Mouse (Mus musculus) kidney, postnatal 14 days (tissue): Measurements from ENCODE around the gene B230217C12Rik.

Experiments used
- DNase-seq: peaks from one replicate; pipeline ENCODE4 v3.0.0; 2022; ENCODE audit warnings: mixed read lengths

The B230217C12Rik gene

DNA sequence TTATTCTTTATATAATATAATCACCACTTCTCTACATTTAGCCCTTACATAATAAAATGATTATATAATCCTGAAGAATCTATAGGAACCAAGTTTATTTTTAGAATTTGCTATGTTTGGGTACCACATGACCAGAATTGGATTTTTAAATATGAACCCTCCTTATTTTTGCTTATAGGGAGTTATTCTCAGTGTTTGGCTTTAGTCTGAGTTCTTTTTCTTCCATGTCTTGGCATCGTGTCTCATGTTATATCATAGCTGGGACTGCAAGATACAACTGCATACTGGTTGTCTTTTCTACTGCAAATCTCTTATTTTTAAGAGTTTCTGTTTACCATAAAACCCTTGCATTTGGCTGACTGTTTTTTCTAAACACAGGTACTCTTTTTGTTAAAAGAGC is 33.8 kb downstream of the B230217C12Rik start:
- no peak for DNase-seq

GRCm38 (mm10) chr11:97877341-97877740 is 36.8 kb downstream of the B230217C12Rik start:
- no peak for DNase-seq

GRCm38 (mm10) chr11:97880362-97880761 is 39.8 kb downstream of the B230217C12Rik start:
- DNase-seq, result no peak

- peak; percentile 77 for DNase-seq
Observed at GRCm38 (mm10) chr11:97883542-97883917, 43.0 kb downstream of the B230217C12Rik start.

DNA sequence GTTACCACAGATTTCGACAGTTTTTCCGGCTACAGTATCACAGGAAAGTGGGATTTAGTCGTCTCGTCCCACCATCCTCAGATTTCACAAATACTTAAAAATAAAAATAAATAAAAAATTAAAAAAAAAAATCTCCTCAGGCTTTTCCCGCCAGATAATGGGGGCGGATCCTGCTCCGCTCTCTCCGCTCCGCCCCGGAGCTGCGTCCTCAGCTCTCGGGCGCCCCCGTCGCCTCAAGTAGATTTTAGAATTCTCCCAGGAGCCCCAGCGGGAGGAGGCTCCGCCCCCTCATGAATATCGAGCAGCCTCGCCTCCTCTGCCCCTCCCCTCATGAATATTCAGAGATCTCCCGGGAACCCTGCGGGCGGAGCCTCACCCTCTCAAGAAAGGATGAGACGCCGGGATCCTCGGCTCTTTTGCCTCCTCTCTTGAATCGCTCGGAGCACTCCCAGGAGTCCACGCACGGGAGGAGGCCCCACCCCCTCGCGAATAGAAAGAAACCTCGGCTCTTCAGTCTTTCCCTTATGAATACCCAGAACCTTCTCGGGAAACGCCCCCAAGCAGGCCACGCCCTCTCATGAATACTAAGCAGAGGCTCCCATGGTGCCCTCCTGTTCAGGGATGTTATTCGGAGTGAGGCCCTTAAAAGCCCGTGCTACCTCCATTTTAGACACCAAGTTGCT is 43.5 kb downstream of the B230217C12Rik start, which contains the start of gene Fbxo47:
Gene Fbxo47 (minus strand): TSS at position 237 of the 683 bp plus-strand sequence.
- peak; percentile 99 for DNase-seq

- no peak for DNase-seq
Observed at GRCm38 (mm10) chr11:97884601-97885185, 44.1 kb downstream of the B230217C12Rik start.

DNA sequence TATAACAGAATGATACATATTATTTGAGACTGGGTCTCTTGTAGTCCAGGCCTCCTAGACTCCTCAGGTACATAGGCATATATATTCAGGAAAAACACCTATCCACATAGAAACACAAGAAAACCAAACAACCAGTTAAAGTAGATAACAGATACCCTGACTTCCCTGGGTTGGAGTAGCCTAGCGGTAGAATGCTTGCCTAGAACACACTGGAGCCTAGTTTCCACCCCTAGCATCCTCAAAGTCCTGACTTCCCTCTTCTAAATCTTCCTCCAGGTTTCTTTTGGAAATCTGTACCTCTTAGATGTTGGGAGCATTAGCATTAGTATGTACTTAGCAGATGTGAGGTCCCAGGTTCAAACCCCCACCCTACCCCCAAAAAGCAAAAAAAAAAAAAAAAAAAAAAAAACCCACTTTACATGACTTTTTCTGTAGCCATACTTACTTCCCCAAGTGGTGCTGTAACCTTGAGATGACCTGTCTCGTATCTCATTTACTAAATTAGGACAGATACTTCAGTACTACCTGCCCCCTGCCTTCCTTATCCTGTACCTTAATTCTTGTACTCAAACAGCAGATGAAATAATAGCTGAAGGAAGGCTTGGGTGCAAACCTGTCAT is 44.8 kb downstream of the B230217C12Rik start:
- no peak for DNase-seq

DNA sequence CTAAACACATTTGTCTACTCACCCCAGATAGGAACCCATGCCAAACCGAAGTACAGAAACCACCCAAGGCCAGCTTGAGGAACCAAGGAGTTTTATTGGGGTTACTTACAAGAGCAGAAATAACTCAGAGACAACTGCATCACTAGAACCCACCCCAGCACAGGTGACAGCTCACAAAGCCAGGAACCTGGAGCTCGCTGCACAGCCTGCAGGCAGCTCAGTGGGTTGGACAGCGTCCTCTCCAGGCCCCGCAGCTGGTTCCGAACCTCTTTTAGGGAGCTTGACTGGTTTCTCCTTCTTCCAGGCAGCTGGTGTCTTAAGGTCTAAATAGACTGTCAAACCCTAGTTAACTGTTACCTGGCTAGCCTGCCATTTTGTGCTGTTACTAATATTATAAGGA is 51.2 kb downstream of the B230217C12Rik start:
- DNase-seq, result no peak
